Mouse (Mus musculus) inflammation-experienced regulatory T-cells (primary cell): ENCODE results near the gene Rad18. TPM values are rescaled to one million over a fixed set of nuclear protein-coding genes. Genes with fewer than 3 reads are reported as not detected.

Experiments used
- polyA plus RNA-seq, 2 experiments: library from polyadenylated mRNA; unstranded; fragments of 100-300 nt; shearing (Covaris generic); gene quantifications; one replicate each; pipeline ENCODE4 v1.2.1; 2017

Gene Rad18
- polyA plus RNA-seq, result 10 to 100 TPM; 34.4 to 36.7 TPM

GRCm38 (mm10) chr6:112696056-112696950 lies at the start of gene Rad18:
Rad18 (minus strand) TSS chr6:112696686.

Other genes with a start within 250 kb of the Rad18 start
- under 1 TPM in 1 of 2 experiments, not detected in 1; 0.24 TPM for gene Cav3, start 237.2 kb downstream of the Rad18 start, polyA plus RNA-seq
- gene Oxtr, start 206.7 kb downstream of the Rad18 start, polyA plus RNA-seq, result under 1 TPM; 0.08 to 0.10 TPM